Mouse (Mus musculus) spleen, adult 2 months (tissue): ENCODE results near the gene Gm5737. TPM values are rescaled to one million over a fixed set of nuclear protein-coding genes. Genes with fewer than 3 reads are reported as not detected.

ENCODE experiments used
- DNase-seq, 2 experiments: peaks; one replicate each; pipeline versions ENCODE4 v3.0.0 to v3.0.0-alpha.2; 2012 to 2021; ENCODE audit warnings: low spot score in 2 of 2, low read depth in 1 of 2
- H3K27ac ChIP-seq: fragments of 200-500 bp; 2 replicates; pipeline ENCODE4 v1.5.1; 2012; ENCODE audit warnings: low read length, inconsistent platforms; ENCODE audit not compliant: insufficient read depth
- H3K27me3 ChIP-seq: fragments of 200-500 bp; 2 replicates; pipeline ENCODE4 v1.6.1; 2012; ENCODE audit warnings: mild to moderate bottlenecking, moderate library complexity, low read length, inconsistent platforms; ENCODE audit not compliant: control insufficient read depth, insufficient read depth
- H3K36me3 ChIP-seq: fragments of 200-500 bp; 2 replicates; pipeline ENCODE4 v1.6.1; 2012; ENCODE audit warnings: mild to moderate bottlenecking, low read length, inconsistent platforms; ENCODE audit not compliant: control insufficient read depth, insufficient read depth
- H3K4me1 ChIP-seq: fragments of 200-500 bp; 2 replicates; pipeline ENCODE4 v1.6.1; 2011; ENCODE audit warnings: inconsistent platforms; ENCODE audit not compliant: control insufficient read depth, insufficient read depth, insufficient read length
- H3K4me3 ChIP-seq: fragments of 200-500 bp; 2 replicates; pipeline ENCODE4 v1.5.1; 2011; ENCODE audit warnings: mild to moderate bottlenecking, inconsistent platforms; ENCODE audit not compliant: insufficient read depth, insufficient read length; ENCODE audit errors: extremely low read depth
- CTCF ChIP-seq: fragments of 200-500 bp; IDR thresholded peaks from 2 replicates; pipeline ENCODE4 v1.5.1; 2011; ENCODE audit warnings: mild to moderate bottlenecking, inconsistent platforms; ENCODE audit not compliant: insufficient read depth, insufficient read length, insufficient replicate concordance; ENCODE audit errors: extremely low read depth
- POLR2A ChIP-seq: fragments of 200-500 bp; IDR thresholded peaks from 2 replicates; pipeline ENCODE4 v1.6.1; 2011; ENCODE audit warnings: low read depth, low read length, inconsistent platforms
- WGBS: fragments of 180-500 bp; shearing (Covaris S2); methylation state at CpG from one replicate; pipeline ENCODE4 v1.1.7; 2018; 5-methylcytosine and 5-hydroxymethylcytosine counted together
- polyA plus RNA-seq: library from polyadenylated mRNA; depleted of rRNA; stranded (reverse); fragments of >200 nt; gene quantifications from 2 replicates; pipeline ENCODE4 v1.2.3, GENCODE M21; 2012

Gm5737 gene
- polyA plus RNA-seq, 1 experiment = not detected

- H3K4me1 ChIP-seq = peaks cover 17% of the 10 kb centered on the region
- TF ChIP-seq POLR2A (no peak), CTCF (no peak)
- DNase-seq = no peak
Measured at GRCm38 (mm10) chr7:120860799-120861487, 48.8 kb downstream of the Gm5737 start.

GRCm38 (mm10) chr7:120861488-120862047 lies 49.4 kb downstream of the Gm5737 start:
- no peak overlapping the region; the same call in 1 of the 2 replicates for H3K27ac ChIP-seq
- no peak for TF ChIP-seq POLR2A
- TF ChIP-seq CTCF = no peak
- 0 out of 2 replicates have a peak, but pooled peaks cover 2% of the 10 kb centered on the region for H3K36me3 ChIP-seq
- H3K4me3 ChIP-seq = no peak overlapping the region
- no peaks in the 10 kb centered on the region for H3K27me3 ChIP-seq
- DNase-seq = no peak
- H3K4me1 ChIP-seq = peaks cover 17% of the 10 kb centered on the region
- WGBS = 18% methylated on average over 2 of the region's 2 CpGs

More at GRCm38 (mm10) chr7:120860799-120861487, 48.8 kb downstream of the Gm5737 start:
- H3K27me3 ChIP-seq = no peaks in the 10 kb centered on the region
- WGBS = 19% methylated on average over 10 of the region's 10 CpGs
- H3K4me3 ChIP-seq = no peak overlapping the region
- 0 out of 2 replicates have a peak, but pooled peaks cover 2% of the 10 kb centered on the region for H3K36me3 ChIP-seq
- peak overlapping the region; percentile 64 for H3K27ac ChIP-seq

GRCm38 (mm10) chr7:120862196-120862595 lies 50.0 kb downstream of the Gm5737 start:
- DNase-seq = no peak
- Histone ChIP-seq H3K36me3 (0 out of 2 replicates have a peak, but pooled peaks cover 2% of the 10 kb centered on the region), H3K4me1 (peaks cover 17% of the 10 kb centered on the region), H3K4me3 (no peak overlapping the region), H3K27me3 (no peaks in the 10 kb centered on the region), H3K27ac (no peak overlapping the region; the same call in 1 of the 2 replicates)
- WGBS = 63% methylated on average over 3 of the region's 3 CpGs
- TF ChIP-seq CTCF (no peak), POLR2A (no peak)

GRCm38 (mm10) chr7:120862626-120863025 lies 50.5 kb downstream of the Gm5737 start:
- Histone ChIP-seq H3K36me3 (0 out of 2 replicates have a peak, but pooled peaks cover 2% of the 10 kb centered on the region), H3K27me3 (no peaks in the 10 kb centered on the region), H3K4me3 (no peak overlapping the region), H3K27ac (no peak overlapping the region), H3K4me1 (peaks cover 19% of the 10 kb centered on the region)
- WGBS = 86% methylated on average over 7 of the region's 7 CpGs
- TF ChIP-seq CTCF (no peak), POLR2A (no peak)
- DNase-seq = no peak

GRCm38 (mm10) chr7:120863476-120863875 lies 51.3 kb downstream of the Gm5737 start:
- TF ChIP-seq POLR2A (no peak), CTCF (no peak)
- no peak overlapping the region for H3K4me3 ChIP-seq
- H3K4me1 ChIP-seq = peaks cover 19% of the 10 kb centered on the region
- no peak overlapping the region for H3K27ac ChIP-seq
- H3K27me3 ChIP-seq = no peaks in the 10 kb centered on the region
- DNase-seq = no peak
- WGBS = 72% methylated on average over 5 of the region's 5 CpGs
- H3K36me3 ChIP-seq = 0 out of 2 replicates have a peak, but pooled peaks cover 1% of the 10 kb centered on the region

GRCm38 (mm10) chr7:120865100-120865499 lies 52.9 kb downstream of the Gm5737 start:
- 17% methylated on average over 7 of the region's 7 CpGs for WGBS
- H3K36me3 ChIP-seq = no peaks in the 10 kb centered on the region
- no peak for TF ChIP-seq CTCF
- TF ChIP-seq POLR2A = no peak
- H3K4me1 ChIP-seq = peaks cover 19% of the 10 kb centered on the region
- H3K4me3 ChIP-seq = peak overlapping the region; percentile 7; the same call in 1 of the 2 replicates
- DNase-seq = peak; percentile 52 to 53
- H3K27ac ChIP-seq = peak overlapping the region; percentile 20; the same call in 1 of the 2 replicates
- H3K27me3 ChIP-seq = no peaks in the 10 kb centered on the region
